Mouse (Mus musculus) liver, embryonic 12.5 days (tissue): ENCODE results near the gene Cpm. TPM values are rescaled to one million over a fixed set of nuclear protein-coding genes. Genes with fewer than 3 reads are reported as not detected.
"Not testable (repeated sequence)": the region's sequence is repeated elsewhere in the genome, so short reads cannot be mapped to it uniquely, and the experiment has no call there.

Source experiments
- ATAC-seq: fragments of 200-750 bp; cut with Nextera tagmentation; 2 replicates; pipeline ENCODE4 v1.8.0; 2017; ENCODE audit warnings: moderate number of reproducible peaks, mild to moderate bottlenecking, moderate library complexity
- H3K27ac ChIP-seq: fragments of 300-500 bp; sonication (generic); 2 replicates; pipeline ENCODE4 v1.5.1; 2016; ENCODE audit warnings: mild to moderate bottlenecking
- H3K27me3 ChIP-seq: fragments of 300-500 bp; sonication (generic); replicated peaks from 2 replicates; pipeline ENCODE4 v1.6.1; 2016; ENCODE audit warnings: mild to moderate bottlenecking, moderate library complexity
- H3K36me3 ChIP-seq: fragments of 300-500 bp; sonication (generic); 2 replicates; pipeline ENCODE4 v1.6.1; 2016; ENCODE audit warnings: mild to moderate bottlenecking, moderate library complexity
- H3K4me1 ChIP-seq: fragments of 300-500 bp; sonication (generic); 2 replicates; pipeline ENCODE4 v1.6.1; 2016
- H3K4me2 ChIP-seq: fragments of 300-500 bp; sonication (generic); 2 replicates; pipeline ENCODE4 v1.6.1; 2016; ENCODE audit warnings: mild to moderate bottlenecking, moderate library complexity
- H3K4me3 ChIP-seq: fragments of 300-500 bp; sonication (generic); 2 replicates; pipeline ENCODE4 v1.5.1; 2016; ENCODE audit warnings: mild to moderate bottlenecking, moderate library complexity
- H3K9ac ChIP-seq: fragments of 300-500 bp; sonication (generic); 2 replicates; pipeline ENCODE4 v1.6.1; 2016; ENCODE audit warnings: mild to moderate bottlenecking, moderate library complexity
- H3K9me3 ChIP-seq: fragments of 300-500 bp; sonication (generic); replicated peaks from 2 replicates; pipeline ENCODE4 v1.6.1; 2016; ENCODE audit warnings: mild to moderate bottlenecking, moderate library complexity
- WGBS: fragments of 180-500 bp; shearing (Covaris S2); methylation state at CpG from one replicate; pipeline ENCODE4 v1.1.7; 2016; ENCODE audit not compliant: insufficient replicate concordance; 5-methylcytosine and 5-hydroxymethylcytosine counted together
- polyA plus RNA-seq: library from polyadenylated mRNA; unstranded; fragments of >200 nt; fragmentation: Nextera tagmentation; extraction: Ambion mirVana; gene quantifications from 2 replicates; pipeline ENCODE4 v1.2.1, GENCODE M21; 2016

Cpm gene
- polyA plus RNA-seq, 1 experiment from 2014 or later, result 30.7 TPM

- Histone ChIP-seq H3K9me3 (no peaks in the 10 kb centered on the region), H3K9ac (no peak overlapping the region), H3K36me3 (no peaks in the 10 kb centered on the region), H3K27me3 (no peaks in the 10 kb centered on the region), H3K4me1 (no peaks in the 10 kb centered on the region), H3K4me3 (no peak overlapping the region), H3K4me2 (no peak overlapping the region), H3K27ac (no peak overlapping the region)
- ATAC-seq, result no peak
- 79% methylated on average over 10 of the region's 10 CpGs for WGBS
These were observed 42.0 kb upstream of the Cpm start for GRCm38 (mm10) chr10:117587335-117587734.

GRCm38 (mm10) chr10:117588416-117589143 lies 40.7 kb upstream of the Cpm start:
- not testable (repeated sequence) for H3K9me3 ChIP-seq, ATAC-seq, H3K4me3 ChIP-seq, H3K4me2 ChIP-seq, H3K4me1 ChIP-seq, H3K36me3 ChIP-seq, H3K9ac ChIP-seq, H3K27me3 ChIP-seq, H3K27ac ChIP-seq
- 65% methylated on average over 11 of the region's 11 CpGs for WGBS

GRCm38 (mm10) chr10:117589144-117589940 lies 40.0 kb upstream of the Cpm start:
- no peaks in the 10 kb centered on the region for H3K4me1 ChIP-seq
- no peak overlapping the region for H3K4me2 ChIP-seq
- no peak for ATAC-seq
- H3K9ac ChIP-seq, result no peak overlapping the region
- WGBS, result 62% methylated on average over 8 of the region's 8 CpGs
- no peaks in the 10 kb centered on the region for H3K36me3 ChIP-seq
- no peak overlapping the region for H3K27ac ChIP-seq
- no peaks in the 10 kb centered on the region for H3K9me3 ChIP-seq
- H3K27me3 ChIP-seq, result no peaks in the 10 kb centered on the region
- no peak overlapping the region for H3K4me3 ChIP-seq

GRCm38 (mm10) chr10:117590331-117591301 lies 38.7 kb upstream of the Cpm start:
- H3K9me3 ChIP-seq, result no peaks in the 10 kb centered on the region
- WGBS, result 56% methylated on average over 13 of the region's 13 CpGs
- H3K9ac ChIP-seq, result no peak overlapping the region
- no peak overlapping the region for H3K27ac ChIP-seq
- H3K4me3 ChIP-seq, result no peak overlapping the region
- no peaks in the 10 kb centered on the region for H3K27me3 ChIP-seq
- H3K4me2 ChIP-seq, result no peak overlapping the region
- H3K36me3 ChIP-seq, result no peaks in the 10 kb centered on the region
- no peaks in the 10 kb centered on the region for H3K4me1 ChIP-seq
- ATAC-seq, result no peak

- whole genome bisulfite sequencing, result 60% methylated on average over 9 of the region's 9 CpGs
- no peak overlapping the region for H3K4me3 ChIP-seq
- no peaks in the 10 kb centered on the region for H3K27me3 ChIP-seq
- H3K9me3 ChIP-seq, result no peaks in the 10 kb centered on the region
- no peak overlapping the region for H3K9ac ChIP-seq
- H3K4me1 ChIP-seq, result no peaks in the 10 kb centered on the region
- ATAC-seq, result no peak
- H3K4me2 ChIP-seq, result no peak overlapping the region
- H3K27ac ChIP-seq, result no peak overlapping the region
- no peaks in the 10 kb centered on the region for H3K36me3 ChIP-seq
These were observed 37.5 kb upstream of the Cpm start for GRCm38 (mm10) chr10:117591766-117592165.

- H3K9me3 ChIP-seq, result no peaks in the 10 kb centered on the region
- ATAC-seq, result no peak
- H3K36me3 ChIP-seq, result no peaks in the 10 kb centered on the region
- H3K4me3 ChIP-seq, result no peak overlapping the region
- H3K4me2 ChIP-seq, result no peak overlapping the region
- no peak overlapping the region for H3K9ac ChIP-seq
- H3K27me3 ChIP-seq, result no peaks in the 10 kb centered on the region
- H3K27ac ChIP-seq, result no peak overlapping the region
- 62% methylated on average over 7 of the region's 7 CpGs for WGBS
- no peaks in the 10 kb centered on the region for H3K4me1 ChIP-seq
These were observed 36.8 kb upstream of the Cpm start for GRCm38 (mm10) chr10:117592306-117593040.

- Histone ChIP-seq H3K4me1 (no peaks in the 10 kb centered on the region), H3K27me3 (no peaks in the 10 kb centered on the region), H3K4me3 (no peak overlapping the region), H3K36me3 (no peaks in the 10 kb centered on the region), H3K4me2 (no peak overlapping the region), H3K9me3 (no peaks in the 10 kb centered on the region), H3K27ac (no peak overlapping the region), H3K9ac (no peak overlapping the region)
- WGBS, result 79% methylated on average over 5 of the region's 5 CpGs
- no peak for ATAC-seq
These were observed 36.2 kb upstream of the Cpm start for GRCm38 (mm10) chr10:117593041-117593570.

GRCm38 (mm10) chr10:117593857-117594256 lies 35.4 kb upstream of the Cpm start:
- no peaks in the 10 kb centered on the region for H3K9me3 ChIP-seq
- H3K4me2 ChIP-seq, result no peak overlapping the region
- no peaks in the 10 kb centered on the region for H3K36me3 ChIP-seq
- H3K9ac ChIP-seq, result no peak overlapping the region
- WGBS, result 85% methylated on average over 13 of the region's 13 CpGs
- no peak overlapping the region for H3K27ac ChIP-seq
- no peaks in the 10 kb centered on the region for H3K4me1 ChIP-seq
- no peak for ATAC-seq
- no peak overlapping the region for H3K4me3 ChIP-seq
- no peaks in the 10 kb centered on the region for H3K27me3 ChIP-seq

- ATAC-seq, result no peak
- H3K36me3 ChIP-seq, result no peaks in the 10 kb centered on the region
- no peaks in the 10 kb centered on the region for H3K4me1 ChIP-seq
- H3K9ac ChIP-seq, result no peak overlapping the region
- H3K27ac ChIP-seq, result no peak overlapping the region
- no peak overlapping the region for H3K4me2 ChIP-seq
- H3K4me3 ChIP-seq, result no peak overlapping the region
- no peaks in the 10 kb centered on the region for H3K27me3 ChIP-seq
- WGBS, result 72% methylated on average over 17 of the region's 17 CpGs
- H3K9me3 ChIP-seq, result no peaks in the 10 kb centered on the region
These were observed 34.9 kb upstream of the Cpm start for GRCm38 (mm10) chr10:117594291-117594850.

GRCm38 (mm10) chr10:117594913-117595312 lies 34.4 kb upstream of the Cpm start:
- Histone ChIP-seq H3K27me3 (no peaks in the 10 kb centered on the region), H3K9ac (no peak overlapping the region), H3K27ac (no peak overlapping the region), H3K9me3 (no peaks in the 10 kb centered on the region), H3K4me1 (no peaks in the 10 kb centered on the region), H3K4me2 (no peak overlapping the region), H3K4me3 (no peak overlapping the region), H3K36me3 (no peaks in the 10 kb centered on the region)
- WGBS, result 73% methylated on average over 13 of the region's 13 CpGs
- ATAC-seq, result no peak
